Mouse (Mus musculus) cerebellum, adult 2 months (tissue): ENCODE measurements around the gene Prcc. TPM values are rescaled to one million over a fixed set of nuclear protein-coding genes. Genes with fewer than 3 reads are reported as not detected.

Source experiments
- DNase-seq, 2 experiments: peaks; one replicate each; pipeline ENCODE4 v3.0.0; 2021
- H3K27ac ChIP-seq: fragments of 200-500 bp; 2 replicates; pipeline ENCODE4 v1.5.1; 2012; ENCODE audit warnings: low read length, control low read depth, inconsistent platforms; ENCODE audit not compliant: insufficient read depth
- H3K27me3 ChIP-seq: fragments of 200-500 bp; 2 replicates; pipeline ENCODE4 v1.6.1; 2012; ENCODE audit warnings: inconsistent platforms, mild to moderate bottlenecking, low read length, moderate library complexity; ENCODE audit not compliant: control insufficient read depth, insufficient read depth
- H3K4me1 ChIP-seq: fragments of 200-500 bp; 2 replicates; pipeline ENCODE4 v1.6.1; 2011; ENCODE audit warnings: low read length; ENCODE audit not compliant: control insufficient read depth, insufficient read depth
- H3K4me3 ChIP-seq: fragments of 200-500 bp; replicated peaks from 2 replicates; pipeline ENCODE3; 2011; ENCODE audit warnings: mild to moderate bottlenecking, low read depth, low read length, control low read depth; ENCODE audit not compliant: insufficient read depth
- CTCF ChIP-seq: fragments of 200-500 bp; IDR thresholded peaks from 2 replicates; pipeline ENCODE4 v1.5.1; 2011; ENCODE audit warnings: low read depth, mild to moderate bottlenecking, control low read depth, low read length, moderate library complexity, borderline replicate concordance; ENCODE audit not compliant: insufficient read depth
- POLR2A ChIP-seq: fragments of 200-500 bp; IDR thresholded peaks from 2 replicates; pipeline ENCODE4 v1.6.1; 2011; ENCODE audit warnings: low read length, control low read depth, borderline replicate concordance; ENCODE audit not compliant: insufficient read depth
- WGBS: fragments of 180-500 bp; shearing (Covaris S2); methylation state at CpG from one replicate; pipeline ENCODE4 v1.1.7; 2018; 5-methylcytosine and 5-hydroxymethylcytosine counted together
- polyA plus RNA-seq: library from polyadenylated mRNA; depleted of rRNA; stranded (reverse); fragments of >200 nt; gene quantifications from 2 replicates; pipeline ENCODE4 v1.2.3, GENCODE M21; 2012; rRNA removed

Prcc gene
- 47.6 and 48.8 TPM in 2 replicates for polyA plus RNA-seq

DNA sequence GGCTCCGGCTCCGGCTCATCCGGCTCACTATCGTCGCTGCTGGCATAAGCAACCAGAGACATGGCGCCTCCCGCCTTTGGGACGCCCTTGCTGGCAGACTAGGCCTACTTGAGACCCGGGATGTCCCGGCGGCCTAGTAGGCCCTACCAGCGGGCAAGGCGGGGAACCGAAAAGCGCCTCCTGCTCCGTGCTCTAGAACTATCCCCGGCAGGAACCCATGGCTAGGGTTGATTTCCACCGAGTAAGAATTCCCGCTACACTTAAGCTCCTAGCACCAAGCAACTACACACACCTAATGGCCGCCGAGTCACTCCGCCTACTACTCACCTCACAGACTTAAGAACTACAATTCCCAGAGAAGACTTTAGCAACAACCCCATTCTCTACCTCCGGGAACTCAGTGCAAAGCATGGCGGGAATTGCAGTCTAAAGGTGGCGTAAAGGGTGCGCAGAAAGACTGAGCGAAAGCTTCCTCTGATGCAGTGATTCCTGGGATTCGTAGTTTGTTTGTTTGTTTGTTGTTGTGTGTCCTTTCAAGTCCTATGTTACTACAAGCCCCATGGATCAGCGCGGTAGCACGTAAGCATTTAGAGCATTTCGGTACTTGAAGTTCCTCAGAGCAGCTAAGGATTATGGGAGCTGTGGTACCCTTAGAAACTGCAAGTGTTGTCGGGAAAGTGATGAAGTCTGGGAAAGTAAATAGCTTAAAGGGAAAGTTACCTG, at the start of gene Prcc:
Prcc (minus strand) TSS at position 328 of the 723 bp plus-strand sequence.
- H3K4me3 ChIP-seq: peak within 1 kb of the TSS; percentile 81
- H3K27me3 ChIP-seq: no peaks in the 10 kb centered on the region
- peak; percentile 93 to 99 for DNase-seq
- WGBS: under 1% methylated on average over 31 of the region's 33 CpGs
- H3K4me1 ChIP-seq: peaks cover 5% of the 10 kb centered on the region; the same call in 1 of the 2 replicates
- TF ChIP-seq CTCF (no peak), POLR2A (peak; percentile 65; the same call in 1 of the 2 replicates)
- peak within 1 kb of the TSS; percentile 52 for H3K27ac ChIP-seq

DNA sequence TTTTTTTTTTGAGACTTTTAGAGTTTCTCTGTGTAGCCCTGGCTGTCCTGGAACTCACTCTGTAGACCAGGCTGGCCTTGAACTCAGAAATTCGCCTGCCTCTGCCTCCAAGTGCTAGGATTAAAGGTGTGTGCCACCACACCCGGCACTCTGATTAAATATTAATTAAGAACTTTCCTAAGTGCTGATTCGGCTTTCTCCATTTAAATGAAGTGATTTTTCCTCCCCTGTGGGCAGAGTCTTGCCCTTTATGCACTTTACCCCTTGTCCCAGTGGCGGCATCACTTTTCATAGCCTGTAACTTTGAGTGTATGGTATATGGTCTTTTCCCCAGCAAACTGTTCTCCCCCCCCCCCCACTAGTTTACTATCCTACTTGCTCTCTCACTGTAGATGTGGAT, 49.8 kb upstream of the Prcc start:
- no peak for DNase-seq
- H3K27ac ChIP-seq: no peak overlapping the region
- H3K4me3 ChIP-seq: no peak overlapping the region
- 81% methylated on average over 4 of the region's 4 CpGs for WGBS
- TF ChIP-seq CTCF (no peak), POLR2A (no peak)
- peaks cover 9% of the 10 kb centered on the region for H3K4me1 ChIP-seq
- H3K27me3 ChIP-seq: no peaks in the 10 kb centered on the region

DNA sequence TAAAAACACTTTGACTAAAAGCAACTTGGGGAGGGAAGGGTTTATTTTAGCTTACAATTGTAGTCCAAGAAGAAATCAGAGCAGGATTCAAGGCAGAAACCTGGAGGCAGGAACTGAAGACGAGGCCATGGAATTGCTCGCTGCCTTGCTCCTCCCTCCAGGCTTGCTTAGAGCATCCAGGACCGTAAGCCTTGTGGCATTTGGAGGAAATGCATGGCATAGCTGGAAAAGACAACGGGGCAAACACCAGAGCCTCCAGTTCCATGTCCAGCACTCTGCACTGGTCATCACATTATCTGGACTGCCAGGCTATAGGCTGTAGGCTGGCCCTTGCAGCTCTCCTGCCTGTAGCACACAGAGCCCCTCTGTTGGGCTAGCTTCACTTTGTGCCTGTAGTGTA, 49.1 kb upstream of the Prcc start:
- no peak overlapping the region for H3K27ac ChIP-seq
- WGBS: 46% methylated on average over 4 of the region's 4 CpGs
- no peak for DNase-seq
- TF ChIP-seq CTCF: no peak
- no peaks in the 10 kb centered on the region for H3K27me3 ChIP-seq
- H3K4me3 ChIP-seq: no peak overlapping the region
- H3K4me1 ChIP-seq: peaks cover 9% of the 10 kb centered on the region

DNA sequence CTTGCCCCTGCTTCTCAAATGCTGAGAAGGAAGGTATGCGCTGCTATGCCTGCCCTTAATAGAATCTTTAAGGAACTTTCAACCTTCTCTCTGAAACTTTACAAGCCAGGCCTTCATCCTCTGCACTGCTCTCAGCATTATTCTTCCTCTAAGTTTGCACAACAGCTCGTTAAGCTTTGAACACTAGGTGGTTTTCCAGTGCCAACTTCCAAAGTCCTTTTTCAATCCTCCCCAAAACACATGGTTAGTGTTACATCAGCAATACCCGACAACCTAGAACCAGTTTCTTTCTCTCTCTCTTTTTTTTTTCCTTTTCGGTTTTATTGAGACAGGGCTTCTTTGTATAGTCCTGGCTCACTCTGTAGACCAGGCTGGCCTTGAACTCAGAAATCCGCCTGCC, 48.6 kb upstream of the Prcc start:
- H3K27ac ChIP-seq: no peak overlapping the region
- DNase-seq: no peak
- no peak for TF ChIP-seq CTCF
- no peak for TF ChIP-seq POLR2A
- H3K4me1 ChIP-seq: peaks cover 10% of the 10 kb centered on the region
- WGBS: 68% methylated on average over 5 of the region's 5 CpGs
- no peak overlapping the region for H3K4me3 ChIP-seq
- H3K27me3 ChIP-seq: no peaks in the 10 kb centered on the region

DNA sequence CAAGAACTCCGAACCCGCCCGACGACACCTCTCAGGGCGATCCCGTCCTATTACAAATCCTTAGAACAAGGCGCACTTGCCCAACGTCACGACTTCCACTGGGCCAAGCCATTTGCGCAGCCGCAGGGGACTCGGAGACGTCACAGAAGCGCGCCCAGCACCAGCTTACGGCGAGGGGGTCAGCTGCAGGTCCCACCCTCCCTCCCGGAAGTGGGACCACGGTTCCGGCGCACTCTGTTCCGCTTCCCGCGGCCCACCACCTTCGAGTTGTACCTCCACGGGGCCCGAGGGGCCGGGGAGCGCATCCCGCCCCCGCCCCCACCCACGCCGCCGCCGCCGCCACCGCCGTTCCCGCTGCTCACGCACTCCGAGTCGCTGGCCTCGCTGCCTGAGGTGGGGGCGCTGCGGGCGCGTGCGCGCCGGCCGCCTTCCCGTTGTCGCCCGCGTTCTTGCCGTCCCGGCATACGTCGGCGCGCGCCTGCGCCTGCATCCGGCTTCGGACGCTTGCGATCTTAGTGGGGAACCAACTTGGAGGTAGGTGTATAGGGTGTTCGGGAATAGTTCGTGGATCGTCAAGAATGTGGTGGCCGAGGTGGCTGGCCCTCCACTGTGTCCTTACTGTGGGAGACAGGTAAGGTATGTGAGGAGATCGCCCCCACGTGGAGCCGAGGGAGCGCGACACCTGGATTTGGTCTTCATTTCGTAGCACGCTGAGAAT, 44.8 kb upstream of the Prcc start, which contains the start of the genes Isg20l2 and Rrnad1:
Isg20l2 (plus strand) TSS at position 237 of the 718 bp plus-strand sequence.
Rrnad1 (minus strand) TSS at position 640 of the 718 bp plus-strand sequence.
- H3K27ac ChIP-seq: peak within 1 kb of the TSS; percentile 61
- WGBS: under 1% methylated on average over 78 of the region's 78 CpGs
- peaks cover 8% of the 10 kb centered on the region for H3K4me1 ChIP-seq
- TF ChIP-seq CTCF (peak; percentile 82), POLR2A (peak; percentile 87)
- DNase-seq: peak; percentile 98 to 99
- no peaks in the 10 kb centered on the region for H3K27me3 ChIP-seq
- H3K4me3 ChIP-seq: peak within 1 kb of the TSS; percentile 89

DNA sequence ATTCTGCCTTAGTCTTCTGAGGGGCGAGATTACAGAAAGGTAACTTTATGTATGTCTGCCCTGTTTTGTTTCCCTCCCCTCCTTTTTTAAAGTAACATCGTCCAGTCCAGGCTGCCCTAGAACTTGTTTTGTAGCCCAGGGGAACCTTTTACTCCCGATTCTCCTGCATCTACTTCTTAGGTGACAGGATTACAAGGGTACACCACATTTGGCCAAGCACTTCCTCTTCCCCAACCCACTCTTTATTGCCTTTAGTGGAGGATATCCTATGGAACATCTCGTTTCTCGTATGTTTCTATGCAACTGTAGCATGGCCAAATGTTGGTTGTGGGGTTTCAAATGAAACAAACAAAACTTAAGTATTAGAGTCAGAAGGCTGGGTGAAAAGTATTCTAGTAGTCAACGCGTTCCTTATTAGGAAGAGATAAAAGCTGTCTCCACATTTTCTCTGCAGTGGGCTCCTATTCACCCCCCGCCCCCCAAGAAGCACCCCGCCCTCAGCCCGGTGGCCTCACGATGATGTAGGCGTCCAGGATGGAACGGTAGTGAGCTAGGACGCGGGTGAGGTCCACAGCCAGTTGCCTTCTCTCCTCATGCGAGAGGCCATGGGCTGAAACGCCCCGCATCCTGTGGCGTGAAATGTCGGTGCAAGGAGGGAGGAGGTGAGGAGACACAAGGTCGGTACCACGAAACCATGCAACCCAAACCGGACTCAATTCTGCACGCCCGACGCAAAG, 44.1 kb upstream of the Prcc start:
- Histone ChIP-seq H3K27me3 (no peaks in the 10 kb centered on the region), H3K27ac (peak overlapping the region; percentile 61), H3K4me1 (peaks cover 8% of the 10 kb centered on the region), H3K4me3 (peak overlapping the region; percentile 89)
- 4% methylated on average over 26 of the region's 26 CpGs for WGBS
- no peak for DNase-seq
- TF ChIP-seq CTCF (no peak), POLR2A (no peak)

DNA sequence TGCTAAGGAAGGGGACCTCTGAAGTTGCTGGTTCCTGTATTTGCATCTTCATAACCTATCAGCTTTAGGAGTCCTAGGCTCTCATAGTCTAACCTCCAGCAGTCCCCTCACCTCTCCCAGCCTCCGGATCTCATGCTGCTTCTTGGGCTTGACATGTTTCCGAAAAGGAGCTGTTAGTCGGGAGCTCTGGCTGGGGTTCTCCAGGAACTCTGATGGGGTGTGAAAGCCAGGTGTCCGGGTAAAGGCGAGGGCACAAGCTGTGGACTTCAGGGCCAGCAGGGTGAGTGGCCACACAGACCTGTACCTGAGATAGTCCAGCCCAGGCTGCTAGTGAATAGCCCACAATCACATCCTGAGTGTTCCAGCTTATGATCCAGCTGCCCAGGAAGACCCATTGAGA, 42.0 kb upstream of the Prcc start:
- 88% methylated on average over 5 of the region's 5 CpGs for WGBS
- no peak for DNase-seq
- no peak overlapping the region for H3K4me3 ChIP-seq

More for the DNA sequence above, 42.0 kb upstream of the Prcc start:
- Histone ChIP-seq H3K27ac (no peak overlapping the region), H3K27me3 (no peaks in the 10 kb centered on the region), H3K4me1 (peaks cover 8% of the 10 kb centered on the region)
- TF ChIP-seq CTCF: no peak
- no peak for TF ChIP-seq POLR2A
